Mouse (Mus musculus) heart, embryonic 11.5 days (tissue): ENCODE results near the gene Pias1. TPM values are rescaled to one million over a fixed set of nuclear protein-coding genes. Genes with fewer than 3 reads are reported as not detected.
"Not testable (repeated sequence)": the region's sequence is repeated elsewhere in the genome, so short reads cannot be mapped to it uniquely, and the experiment has no call there.

Experiments
- ATAC-seq: fragments of 200-750 bp; cut with Nextera tagmentation; replicated peaks from 2 replicates; pipeline ENCODE4 v1.8.0; 2017; ENCODE audit warnings: moderate library complexity; ENCODE audit not compliant: insufficient number of reproducible peaks, low FRiP score, low TSS enrichment
- H3K27ac ChIP-seq: fragments of 300-500 bp; sonication (generic); 2 replicates; pipeline ENCODE4 v1.5.1; 2014; ENCODE audit warnings: mild to moderate bottlenecking, low read depth, low read length
- H3K27me3 ChIP-seq: fragments of 300-500 bp; sonication (generic); 2 replicates; pipeline ENCODE4 v1.6.1; 2014; ENCODE audit warnings: mild to moderate bottlenecking, low read length, mixed read lengths; ENCODE audit not compliant: control insufficient read depth, insufficient read depth
- H3K36me3 ChIP-seq: fragments of 300-500 bp; sonication (generic); 2 replicates; pipeline ENCODE4 v1.6.1; 2014; ENCODE audit warnings: mild to moderate bottlenecking, low read length, moderate library complexity, mixed read lengths; ENCODE audit not compliant: control insufficient read depth, insufficient read depth
- H3K4me1 ChIP-seq: fragments of 300-500 bp; sonication (generic); 2 replicates; pipeline ENCODE4 v1.6.1; 2014; ENCODE audit warnings: low read length; ENCODE audit not compliant: control insufficient read depth, insufficient read depth
- H3K4me2 ChIP-seq: fragments of 300-500 bp; sonication (generic); 2 replicates; pipeline ENCODE4 v1.6.1; 2014; ENCODE audit warnings: mild to moderate bottlenecking, moderate library complexity
- H3K4me3 ChIP-seq: fragments of 300-500 bp; sonication (generic); 2 replicates; pipeline ENCODE4 v1.5.1; 2014; ENCODE audit warnings: low read depth, low read length
- H3K9ac ChIP-seq: fragments of 300-500 bp; sonication (generic); 2 replicates; pipeline ENCODE4 v1.6.1; 2014; ENCODE audit warnings: mild to moderate bottlenecking, low read depth, low read length, moderate library complexity
- H3K9me3 ChIP-seq: fragments of 300-500 bp; sonication (generic); replicated peaks from 2 replicates; pipeline ENCODE4 v1.6.1; 2016; ENCODE audit warnings: low read length; ENCODE audit not compliant: control insufficient read depth
- WGBS: fragments of 180-500 bp; shearing (Covaris S2); extraction: QIAGEN DNeasy Blood & Tissue Kit; methylation state at CpG from one replicate; pipeline ENCODE4 v1.1.7; 2014; ENCODE audit not compliant: insufficient replicate concordance; 5-methylcytosine and 5-hydroxymethylcytosine counted together
- polyA plus RNA-seq: library from polyadenylated mRNA; unstranded; fragments of >200 nt; fragmentation: Nextera tagmentation; extraction: Ambion mirVana; gene quantifications from 2 replicates; pipeline ENCODE4 v1.2.1, GENCODE M21; 2014

The Pias1 gene
- polyA plus RNA-seq, 1 experiment from 2014 or later: 43.7 TPM

GRCm38 (mm10) chr9:62901736-62902135, 86.0 kb downstream of the Pias1 start:
- Histone ChIP-seq H3K27me3 (no peaks in the 10 kb centered on the region), H3K36me3 (peaks cover 3% of the 10 kb centered on the region; the same call in 1 of the 2 replicates), H3K27ac (no peak overlapping the region), H3K4me1 (no peaks in the 10 kb centered on the region), H3K4me2 (no peak overlapping the region), H3K9me3 (no peaks in the 10 kb centered on the region), H3K9ac (no peak overlapping the region), H3K4me3 (no peak overlapping the region)
- ATAC-seq: no peak
- WGBS: 86% methylated on average over 2 of the region's 2 CpGs

GRCm38 (mm10) chr9:62894486-62894885, 93.2 kb downstream of the Pias1 start:
- 63% methylated on average over 1 of the region's 1 CpGs for WGBS
- ATAC-seq: no peak
- no peak overlapping the region for H3K27ac ChIP-seq

DNA sequence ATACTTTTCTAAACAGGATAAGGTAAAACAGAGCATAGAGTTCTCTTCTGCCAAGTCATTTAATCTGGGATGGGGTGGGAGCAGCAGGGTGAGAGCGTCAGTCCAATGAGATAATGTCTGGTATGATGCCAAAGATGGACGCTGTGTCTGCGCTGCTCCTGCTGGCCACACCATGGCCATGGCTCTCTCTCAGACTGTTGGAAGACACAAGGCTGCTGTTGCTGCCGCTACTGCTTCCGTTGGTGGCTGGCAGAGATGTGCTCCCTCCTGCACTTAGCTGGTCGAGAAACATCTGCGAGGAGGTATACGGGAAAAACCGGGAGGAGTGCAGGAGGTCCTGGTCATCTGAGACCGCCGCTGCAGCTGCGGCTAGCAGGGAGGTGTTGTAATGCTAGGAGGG, 105.9 kb downstream of the Pias1 start:
- Histone ChIP-seq H3K4me2 (no peak overlapping the region), H3K27ac (0 out of 2 replicates have a peak overlapping the region, but pooled peaks have one; percentile 35), H3K4me1 (peaks cover 7% of the 10 kb centered on the region; the same call in 1 of the 2 replicates), H3K27me3 (no peaks in the 10 kb centered on the region), H3K9ac (no peak overlapping the region), H3K36me3 (peaks cover 16% of the 10 kb centered on the region), H3K4me3 (no peak overlapping the region), H3K9me3 (no peaks in the 10 kb centered on the region)
- 67% methylated on average over 12 of the region's 12 CpGs for WGBS
- no peak for ATAC-seq

More at GRCm38 (mm10) chr9:62894486-62894885, 93.2 kb downstream of the Pias1 start:
- Histone ChIP-seq H3K36me3 (peaks cover 11% of the 10 kb centered on the region), H3K27me3 (no peaks in the 10 kb centered on the region), H3K9ac (no peak overlapping the region), H3K4me3 (no peak overlapping the region), H3K4me1 (no peaks in the 10 kb centered on the region), H3K4me2 (no peak overlapping the region), H3K9me3 (no peaks in the 10 kb centered on the region)

- peaks cover 7% of the 10 kb centered on the region; the same call in 1 of the 2 replicates for H3K4me1 ChIP-seq
- no peak overlapping the region for H3K27ac ChIP-seq
- 74% methylated on average over 2 of the region's 2 CpGs for WGBS
- H3K36me3 ChIP-seq: 0 out of 2 replicates have a peak, but pooled peaks cover 6% of the 10 kb centered on the region
- H3K4me3 ChIP-seq: no peak overlapping the region
- no peaks in the 10 kb centered on the region for H3K27me3 ChIP-seq
- no peak overlapping the region for H3K9ac ChIP-seq
- no peak overlapping the region for H3K4me2 ChIP-seq
- H3K9me3 ChIP-seq: no peaks in the 10 kb centered on the region
- no peak for ATAC-seq
Measured at GRCm38 (mm10) chr9:62877825-62878224, 109.9 kb downstream of the Pias1 start.

DNA sequence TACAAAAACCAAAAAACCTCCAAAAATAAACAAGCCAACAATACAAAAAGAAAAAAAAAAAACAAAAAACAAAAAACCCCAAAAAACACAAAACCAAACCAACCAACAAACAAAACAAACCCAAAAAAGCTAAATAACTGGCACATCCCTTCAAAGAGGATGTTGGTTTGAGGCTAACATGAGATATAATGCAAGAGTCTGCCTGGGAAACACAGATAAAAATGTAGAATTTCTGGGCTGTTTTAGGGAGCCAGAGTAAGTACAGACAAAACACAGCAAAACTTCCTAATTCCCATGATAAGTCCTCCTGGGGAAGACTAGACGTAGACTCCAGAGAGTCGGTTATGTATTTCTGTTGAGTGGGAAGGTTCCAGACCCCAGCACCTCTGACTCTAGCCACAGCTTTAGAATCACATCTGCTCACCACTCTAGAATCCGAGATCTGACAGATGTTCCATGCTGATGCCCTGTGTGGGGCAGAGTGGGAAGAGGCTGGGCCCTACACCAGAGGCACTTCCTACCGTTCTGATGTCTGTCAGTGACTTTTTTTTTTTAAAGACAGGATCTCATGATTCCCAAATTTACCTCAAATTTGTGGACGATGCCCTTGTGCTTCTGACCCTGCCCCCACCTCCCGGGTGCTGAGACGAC, 110.6 kb downstream of the Pias1 start:
- ATAC-seq: no peak
- Histone ChIP-seq H3K27me3 (no peaks in the 10 kb centered on the region), H3K9ac (no peak overlapping the region), H3K4me2 (no peak overlapping the region), H3K9me3 (no peaks in the 10 kb centered on the region), H3K4me1 (peaks cover 7% of the 10 kb centered on the region; the same call in 1 of the 2 replicates), H3K36me3 (0 out of 2 replicates have a peak, but pooled peaks cover under 1% of the 10 kb centered on the region), H3K4me3 (no peak overlapping the region), H3K27ac (no peak overlapping the region)
- 79% methylated on average over 7 of the region's 7 CpGs for WGBS

GRCm38 (mm10) chr9:62870728-62871127, 117.0 kb downstream of the Pias1 start:
- no peak for ATAC-seq
- no peaks in the 10 kb centered on the region for H3K9me3 ChIP-seq

DNA sequence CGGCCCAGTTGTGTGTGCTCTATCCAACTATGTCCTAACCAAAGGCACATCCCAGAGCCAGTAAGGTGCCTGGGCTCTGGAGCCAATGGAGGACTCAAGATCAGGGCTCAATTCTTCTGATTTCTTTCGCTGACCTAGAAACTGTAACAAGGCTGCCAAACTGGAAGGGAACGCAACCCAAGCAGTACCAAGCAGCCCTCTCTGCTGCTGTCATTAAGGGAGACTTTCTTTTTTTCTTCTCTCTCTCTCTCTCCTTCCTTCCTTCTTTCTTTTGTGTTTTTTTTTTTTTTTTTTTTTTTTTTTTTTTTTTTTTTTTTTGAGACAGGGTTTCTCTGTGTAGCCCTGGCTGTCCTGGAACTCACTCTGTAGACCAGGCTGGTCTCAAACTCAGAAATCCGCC, 118.5 kb downstream of the Pias1 start:
- not testable (repeated sequence) for H3K4me1 ChIP-seq, H3K4me3 ChIP-seq, H3K9me3 ChIP-seq, H3K4me2 ChIP-seq, H3K27ac ChIP-seq, H3K27me3 ChIP-seq, H3K36me3 ChIP-seq, ATAC-seq, H3K9ac ChIP-seq
- 76% methylated on average over 4 of the region's 4 CpGs for WGBS

More at GRCm38 (mm10) chr9:62870728-62871127, 117.0 kb downstream of the Pias1 start:
- Histone ChIP-seq H3K4me1 (no peaks in the 10 kb centered on the region), H3K36me3 (no peaks in the 10 kb centered on the region), H3K27me3 (no peaks in the 10 kb centered on the region), H3K9ac (no peak overlapping the region), H3K4me2 (no peak overlapping the region), H3K27ac (no peak overlapping the region), H3K4me3 (no peak overlapping the region)

DNA sequence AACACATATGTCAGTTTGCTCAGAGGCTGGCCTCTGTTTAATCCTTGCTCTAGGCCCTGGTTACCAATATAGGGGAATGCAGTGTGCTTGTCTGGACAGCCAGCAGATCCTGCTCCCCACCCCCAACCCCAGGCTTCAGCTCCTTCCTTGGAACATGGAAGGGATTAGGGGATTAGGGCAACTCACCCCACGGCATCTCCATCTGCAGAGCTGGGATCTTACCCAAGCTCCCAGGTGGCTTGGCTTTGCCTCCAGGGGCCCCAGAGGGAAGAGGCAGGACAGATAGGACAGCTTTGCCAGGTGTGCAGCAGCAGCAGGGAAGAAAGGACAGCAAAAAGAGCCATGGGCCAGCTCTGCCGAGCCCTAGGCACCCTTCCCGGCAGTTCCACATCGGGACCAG, 126.9 kb downstream of the Pias1 start:
- Histone ChIP-seq H3K9me3 (no peaks in the 10 kb centered on the region), H3K27ac (no peak overlapping the region), H3K4me1 (peaks cover 5% of the 10 kb centered on the region), H3K4me2 (no peak overlapping the region), H3K9ac (no peak overlapping the region), H3K4me3 (no peak overlapping the region), H3K27me3 (no peaks in the 10 kb centered on the region), H3K36me3 (no peaks in the 10 kb centered on the region)
- 49% methylated on average over 4 of the region's 4 CpGs for WGBS
- ATAC-seq: no peak

GRCm38 (mm10) chr9:62860102-62860501, 127.6 kb downstream of the Pias1 start:
- not testable (repeated sequence) for H3K4me2 ChIP-seq, H3K4me1 ChIP-seq, H3K9ac ChIP-seq, H3K4me3 ChIP-seq, H3K9me3 ChIP-seq, H3K36me3 ChIP-seq, H3K27ac ChIP-seq, ATAC-seq, H3K27me3 ChIP-seq
- WGBS: 41% methylated on average over 6 of the region's 7 CpGs
